Mouse (Mus musculus) frontal cortex, postnatal 10 days (tissue): ENCODE results near the gene Lama4.
A peak's percentile ranks its signal among the peaks of the same experiment; 100 is the strongest.

ENCODE experiments used
- DNase-seq, 2 experiments: peaks; one replicate each; pipeline ENCODE4 v3.0.0; 2022; ENCODE audit warnings: low spot score in 2 of 2, mixed read lengths in 1 of 2

Lama4 gene

GRCm38 (mm10) chr10:38965075-38965781, at the start of gene Lama4:
Gene Lama4, plus strand, starts transcription at chr10:38965515.
- DNase-seq = peak; percentile 14 to 45

GRCm38 (mm10) chr10:38916027-38916617, 49.2 kb upstream of the Lama4 start:
- no peak for DNase-seq

GRCm38 (mm10) chr10:38928940-38929697, 36.2 kb upstream of the Lama4 start:
- no peak for DNase-seq

GRCm38 (mm10) chr10:38944701-38945100, 20.6 kb upstream of the Lama4 start:
- DNase-seq = no peak

GRCm38 (mm10) chr10:38961920-38962319, 3.4 kb upstream of the Lama4 start:
- DNase-seq = no peak

- no peak for DNase-seq
These were observed 618 bp upstream of the Lama4 start for GRCm38 (mm10) chr10:38964719-38965074.

- DNase-seq = peak in 1 of 2 experiments; percentile 10
These were observed 542 bp downstream of the Lama4 start for GRCm38 (mm10) chr10:38965857-38966256.

GRCm38 (mm10) chr10:38966646-38967045, 1.3 kb downstream of the Lama4 start:
- no peak for DNase-seq

GRCm38 (mm10) chr10:38968326-38969072, 3.2 kb downstream of the Lama4 start:
- no peak for DNase-seq

GRCm38 (mm10) chr10:38969543-38969942, 4.2 kb downstream of the Lama4 start:
- no peak for DNase-seq

GRCm38 (mm10) chr10:38969975-38970374, 4.7 kb downstream of the Lama4 start:
- DNase-seq = no peak

- DNase-seq = no peak
These were observed 7.1 kb downstream of the Lama4 start for GRCm38 (mm10) chr10:38972221-38972946.

GRCm38 (mm10) chr10:38973016-38973415, 7.7 kb downstream of the Lama4 start:
- no peak for DNase-seq

- DNase-seq = no peak
These were observed 12.9 kb downstream of the Lama4 start for GRCm38 (mm10) chr10:38978195-38978594.

- DNase-seq = no peak
These were observed 14.4 kb downstream of the Lama4 start for GRCm38 (mm10) chr10:38979699-38980098.

- DNase-seq = no peak
These were observed 15.7 kb downstream of the Lama4 start for GRCm38 (mm10) chr10:38980980-38981379.

- DNase-seq = no peak
These were observed 19.2 kb downstream of the Lama4 start for GRCm38 (mm10) chr10:38984358-38985075.

GRCm38 (mm10) chr10:38986053-38986452, 20.7 kb downstream of the Lama4 start:
- no peak for DNase-seq

GRCm38 (mm10) chr10:38992827-38993226, 27.5 kb downstream of the Lama4 start:
- no peak for DNase-seq

- DNase-seq = no peak
These were observed 28.5 kb downstream of the Lama4 start for GRCm38 (mm10) chr10:38993632-38994424.
